Mouse (Mus musculus): ENCODE results near the gene Map3k5.

GRCm38 (mm10) chr10:20170605-20171088 is 236.4 kb downstream of the Map3k5 start:
- TF ChIP-seq CHD1 (IDR thresholded peaks at IDR 0.05; ENCODE audit: low read depth, low read length) (no peak), POLR2A (IDR thresholded peaks at IDR 0.05; ENCODE audit: low read depth, low read length) (no peak), CTCF (conservative IDR thresholded peaks at IDR 0.05 in 1 of 2, IDR thresholded peaks at IDR 0.05 in 1 of 2; ENCODE audit: low read depth in 2 of 2, low read length in 2 of 2) (peak in 1 of 2 experiments; percentile 97; a peak in 3 of 4 replicates), BHLHE40 (IDR thresholded peaks at IDR 0.05; ENCODE audit: low read depth, low read length) (no peak), ZC3H11A (IDR thresholded peaks at IDR 0.05; ENCODE audit: low read depth, low read length) (no peak), SMC3 (IDR thresholded peaks at IDR 0.05; ENCODE audit: low read depth, low read length) (peak; percentile 54), ETS1 (conservative IDR thresholded peaks at IDR 0.05; ENCODE audit: low read depth, low read length) (no peak), MXI1 (IDR thresholded peaks at IDR 0.05; ENCODE audit: low read depth, low read length) (no peak), JUND (conservative IDR thresholded peaks at IDR 0.05; ENCODE audit: low read depth, low read length) (no peak), ELF1 (IDR thresholded peaks at IDR 0.05; ENCODE audit: low read depth, low read length) (no peak)

Data from CH12.LX (cell line).